Mouse (Mus musculus): ENCODE data around the gene Olfr411. TPM values are rescaled to one million over a fixed set of nuclear protein-coding genes. Genes with fewer than 3 reads are reported as not detected.

Gene Olfr411
- polyA plus RNA-seq, 1 experiment, result not detected

DNA sequence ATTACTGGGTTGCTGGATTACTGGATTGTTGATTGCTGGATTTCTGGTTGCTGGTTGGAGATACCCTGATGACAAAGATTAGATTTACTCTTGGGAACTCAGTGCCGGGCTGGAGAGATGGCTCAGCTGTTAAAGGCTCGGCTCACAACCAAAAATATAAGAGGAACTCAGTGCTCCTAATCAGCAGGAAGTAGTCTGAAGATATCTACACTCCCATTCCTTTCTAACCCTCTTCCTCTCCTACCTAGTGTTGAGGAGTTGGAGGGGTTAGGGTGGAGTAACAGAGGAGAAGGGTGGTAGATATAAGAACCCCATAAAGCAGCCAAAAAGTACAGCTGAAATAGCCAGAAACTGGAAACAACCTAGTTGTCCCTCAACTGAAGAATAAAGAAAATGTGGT is 26.4 kb downstream of the Olfr411 start:
- Histone ChIP-seq H3K4me3 (ENCODE audit: low read depth, low read length) (no peak overlapping the region), H3K36me3 (ENCODE audit: control insufficient read depth, insufficient read depth, low read length) (no peaks in the 10 kb centered on the region), H3K27me3 (ENCODE audit: control insufficient read depth, insufficient read depth, low read length) (no peaks in the 10 kb centered on the region), H3K4me1 (ENCODE audit: control insufficient read depth, insufficient read depth, insufficient read length, low read length) (no peaks in the 10 kb centered on the region), H3K27ac (ENCODE audit: insufficient read depth, low read depth, low read length) (no peak overlapping the region)
- 49% methylated on average over 2 of the region's 2 CpGs for WGBS
- TF ChIP-seq CTCF (IDR thresholded peaks at IDR 0.05; ENCODE audit: extremely low read depth, insufficient read length, insufficient replicate concordance, low read depth, low read length), result no peak
- no peak for TF ChIP-seq POLR2A (IDR thresholded peaks at IDR 0.05; ENCODE audit: low read depth, low read length)

Other genes with a start within 250 kb of the Olfr411 start
- not detected in 2 replicates for gene Olfr401, start 238.9 kb downstream of the Olfr411 start, polyA plus RNA-seq (2012; rRNA removed)
- not detected in 2 replicates for gene Olfr402, start 199.1 kb downstream of the Olfr411 start, polyA plus RNA-seq (2012; rRNA removed)
- gene Olfr403, start 166.4 kb downstream of the Olfr411 start, polyA plus RNA-seq (2012; rRNA removed), result not detected in 2 replicates
- not detected in 2 replicates for gene Olfr43, start 141.3 kb downstream of the Olfr411 start, polyA plus RNA-seq (2012; rRNA removed)
- not detected in 2 replicates for gene Olfr406, start 92.8 kb downstream of the Olfr411 start, polyA plus RNA-seq (2012; rRNA removed)
- gene Olfr59, start 68.9 kb downstream of the Olfr411 start, polyA plus RNA-seq (2012; rRNA removed), result not detected in 2 replicates
- gene Olfr410, start 14.6 kb downstream of the Olfr411 start, polyA plus RNA-seq (2012; rRNA removed), result not detected in 2 replicates
- gene Olfr412, start 9.4 kb upstream of the Olfr411 start, polyA plus RNA-seq (2012; rRNA removed), result not detected in 2 replicates